Mouse (Mus musculus) ES-Bruce4 (cell line): Measurements from ENCODE around the gene Thsd7b.

Experiments
- CTCF ChIP-seq: IDR thresholded peaks from one replicate; pipeline ENCODE4 v1.8.1; 2011; ENCODE audit warnings: low read depth, low read length
- EP300 ChIP-seq: IDR thresholded peaks from 2 replicates; pipeline ENCODE4 v1.6.1; 2011; ENCODE audit warnings: low read depth, low read length; ENCODE audit not compliant: insufficient read depth
- POLR2A ChIP-seq: IDR thresholded peaks from one replicate; pipeline ENCODE4 v1.8.1; 2011; ENCODE audit warnings: low read length; ENCODE audit not compliant: insufficient read depth

DNA sequence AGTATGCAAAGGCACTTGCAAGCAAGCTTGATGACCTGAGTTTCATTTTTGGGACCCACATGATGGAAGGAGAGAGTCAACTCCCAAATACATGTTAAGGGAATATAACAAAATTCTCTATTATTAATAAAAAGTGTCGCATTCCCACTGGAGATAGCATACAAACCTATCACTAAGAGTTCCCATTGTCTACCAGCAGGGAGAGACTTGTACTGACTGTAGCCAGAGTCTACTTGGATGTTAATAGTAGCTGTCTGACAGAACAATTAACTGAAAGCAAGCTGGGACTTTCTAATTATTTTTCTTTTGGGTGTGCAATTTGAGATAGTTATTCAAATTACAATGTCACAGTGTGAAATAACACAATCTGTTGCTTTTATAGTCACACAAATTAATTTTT is 31.1 kb downstream of the Thsd7b start:
- TF ChIP-seq POLR2A: no peak
- TF ChIP-seq CTCF: no peak
- no peak for TF ChIP-seq EP300
